Mouse (Mus musculus) macrophage (primary cell): ENCODE data around the gene Mettl15. TPM values are rescaled to one million over a fixed set of nuclear protein-coding genes. Genes with fewer than 3 reads are reported as not detected.

Experiments used
- H3K27ac ChIP-seq: fragments of 350-480 bp; formaldehyde crosslinking; 2 replicates; pipeline ENCODE4 v1.9.0; 2021
- H3K36me3 ChIP-seq: fragments of 350-480 bp; formaldehyde crosslinking; 2 replicates; pipeline ENCODE4 v1.9.0; 2021; ENCODE audit errors: inconsistent target
- H3K4me3 ChIP-seq: fragments of 350-480 bp; formaldehyde crosslinking; 2 replicates; pipeline ENCODE4 v1.9.0; 2021; ENCODE audit errors: inconsistent target
- H3K79me2 ChIP-seq: fragments of 350-480 bp; formaldehyde crosslinking; 2 replicates; pipeline ENCODE4 v1.9.0; 2021; ENCODE audit errors: inconsistent target
- WGBS: methylation state at CpG from one replicate; pipeline ENCODE4 v1.1.7; 2026; ENCODE audit warnings: inconsistent platforms; ENCODE audit not compliant: missing documents; 5-methylcytosine and 5-hydroxymethylcytosine counted together
- polyA plus RNA-seq: library from polyadenylated mRNA; stranded (reverse); fragments of 250-400 nt; gene quantifications from 3 replicates; pipeline ENCODE4 v1.2.4, GENCODE M21; 2018; ENCODE audit warnings: inconsistent platforms
- total RNA-seq, 78 experiments: library from RNA; depleted of rRNA; stranded (reverse); fragments of 250-400 nt; gene quantifications; 1 replicate in 9 of 78; 2 replicates in 24 of 78; 3 replicates in 43 of 78; 4 replicates in 2 of 78; pipeline ENCODE4 v1.2.4; 2018; ENCODE audit warnings: inconsistent platforms in 56 of 78

Mettl15 gene
- total RNA-seq (2018; cell fraction: chromatin; rRNA removed) = 1 to 10 TPM in 20 of 26 experiments, under 1 TPM in 6; 0.34 to 6.8 (median 3.2) TPM
- 1 to 10 TPM in 21 of 26 experiments, under 1 TPM in 5; 0.76 to 2.0 (median 1.4) TPM for total RNA-seq (2018; cell fraction: cytosol; rRNA removed)
- total RNA-seq (2018; cell fraction: nucleus; rRNA removed) = 1 to 10 TPM in 22 of 26 experiments, under 1 TPM in 3, not detected in 1; 0.59 to 5.3 (median 2.5) TPM
- polyA plus RNA-seq = 1.8 to 2.4 TPM (median 2.2 TPM) in 3 replicates

DNA sequence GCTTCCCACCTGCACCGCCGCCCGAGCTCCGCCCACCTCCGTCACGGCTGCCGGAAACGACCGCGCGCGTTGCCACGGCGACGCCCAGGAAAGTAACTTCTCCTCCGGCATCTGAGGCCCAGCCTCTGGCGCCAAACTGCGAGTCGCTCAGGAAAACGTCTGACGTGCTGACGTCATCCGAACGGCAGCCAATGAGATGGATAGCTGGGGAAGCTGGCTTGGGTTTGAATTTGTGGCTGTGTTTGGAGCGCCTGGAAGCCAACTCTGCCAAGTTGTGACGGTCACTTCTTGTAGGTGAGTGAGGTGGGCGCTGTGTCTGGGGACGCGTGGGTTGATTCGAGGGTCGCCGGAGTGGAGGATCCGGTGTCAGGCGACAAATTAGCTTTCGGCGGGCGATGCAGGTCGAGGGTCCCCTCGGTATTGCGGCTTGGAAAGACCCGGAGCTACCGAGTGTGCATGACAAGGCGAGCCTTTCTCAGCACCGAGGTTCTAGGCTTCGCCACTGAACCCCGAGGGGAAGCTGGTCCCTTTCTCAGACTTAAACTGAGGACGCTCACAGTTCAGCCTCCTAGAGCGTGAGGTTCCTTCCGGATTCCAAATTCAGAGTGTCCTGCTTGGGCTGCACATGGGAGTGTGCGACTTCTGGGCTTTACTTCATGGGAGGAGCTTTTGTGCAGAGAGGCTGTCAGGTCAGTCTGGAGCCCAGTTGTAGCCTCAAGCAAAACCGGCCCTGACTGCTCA lies at the start of gene Mettl15, which contains the start of gene Kif18a:
Gene Mettl15 (minus strand): TSS at position 149 of the 741 bp plus-strand sequence.
Gene Kif18a (plus strand): TSS at position 139 of the 741 bp plus-strand sequence.
- under 1% methylated on average over 51 of the region's 51 CpGs for WGBS
- Histone ChIP-seq H3K27ac (peak within 1 kb of the TSS; percentile 74), H3K4me3 (peak within 1 kb of the TSS; percentile 98), H3K36me3 (no peaks in the 10 kb centered on the region), H3K79me2 (peaks cover 46% of the 10 kb centered on the region)

DNA sequence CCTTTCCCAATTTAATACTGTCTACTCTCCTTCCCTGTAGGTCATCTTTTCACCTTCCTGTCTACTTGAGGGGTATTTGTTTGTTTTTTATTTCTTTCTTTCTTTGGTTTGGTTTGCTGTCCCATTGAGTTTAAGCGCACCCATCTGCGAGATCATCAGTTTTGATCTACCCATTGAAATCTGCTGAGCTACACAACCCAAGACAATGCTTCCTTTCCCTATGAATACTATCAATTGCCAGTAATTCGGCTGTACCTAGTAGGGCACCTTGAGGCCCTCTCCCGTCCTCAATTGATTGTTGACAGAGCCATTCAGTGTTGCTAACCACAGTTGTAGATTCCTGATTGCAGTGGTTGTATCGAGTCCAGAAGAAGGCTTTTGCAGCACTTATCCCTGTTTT lies 30.8 kb upstream of the Mettl15 start:
- Histone ChIP-seq H3K36me3 (no peaks in the 10 kb centered on the region), H3K4me3 (no peak overlapping the region), H3K27ac (no peak overlapping the region), H3K79me2 (no peaks in the 10 kb centered on the region)
- WGBS = 93% methylated on average over 5 of the region's 5 CpGs

DNA sequence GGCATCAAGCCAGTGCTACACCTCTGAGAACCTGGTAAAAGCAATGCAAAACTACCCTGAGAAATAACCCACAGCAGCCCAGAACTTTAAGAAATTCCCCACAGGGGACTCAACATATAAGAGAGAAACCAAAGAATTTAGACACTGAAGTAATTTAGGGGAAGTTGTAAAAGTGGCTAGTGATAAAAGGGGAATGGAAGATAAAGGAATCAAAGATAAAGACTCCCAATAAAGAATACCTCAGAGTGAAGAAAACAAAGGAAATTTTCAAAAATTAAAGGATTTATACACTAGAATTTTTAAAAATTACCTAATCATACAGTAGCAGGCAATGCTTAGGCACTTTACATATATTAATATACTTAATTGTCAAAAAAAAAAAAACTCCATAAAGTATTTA lies 23.1 kb upstream of the Mettl15 start:
- Histone ChIP-seq H3K36me3 (no peaks in the 10 kb centered on the region), H3K4me3 (no peak overlapping the region), H3K79me2 (no peaks in the 10 kb centered on the region), H3K27ac (no peak overlapping the region)

DNA sequence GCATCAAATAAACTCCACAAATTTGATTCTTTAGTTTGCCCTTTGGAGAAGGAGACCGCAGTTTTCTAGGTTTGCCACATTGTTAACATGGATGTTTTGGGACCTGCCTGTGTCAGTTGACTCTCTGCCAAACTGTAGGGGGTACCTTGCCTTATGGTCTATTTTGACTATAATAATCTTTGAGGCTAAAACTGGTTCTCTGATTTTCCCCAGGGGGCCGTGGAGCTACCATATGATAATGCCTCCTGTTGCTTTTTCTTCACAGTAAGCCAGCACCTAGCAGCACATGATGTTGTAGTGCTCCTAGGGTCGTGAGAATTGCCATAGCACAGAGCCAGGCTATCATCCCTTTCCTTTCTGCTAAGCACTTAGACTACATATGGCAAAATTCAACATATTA lies 21.7 kb upstream of the Mettl15 start:
- no peaks in the 10 kb centered on the region for H3K79me2 ChIP-seq
- no peak overlapping the region for H3K27ac ChIP-seq
- H3K4me3 ChIP-seq = no peak overlapping the region
- no peaks in the 10 kb centered on the region for H3K36me3 ChIP-seq
- WGBS = 97% methylated on average over 3 of the region's 3 CpGs

DNA sequence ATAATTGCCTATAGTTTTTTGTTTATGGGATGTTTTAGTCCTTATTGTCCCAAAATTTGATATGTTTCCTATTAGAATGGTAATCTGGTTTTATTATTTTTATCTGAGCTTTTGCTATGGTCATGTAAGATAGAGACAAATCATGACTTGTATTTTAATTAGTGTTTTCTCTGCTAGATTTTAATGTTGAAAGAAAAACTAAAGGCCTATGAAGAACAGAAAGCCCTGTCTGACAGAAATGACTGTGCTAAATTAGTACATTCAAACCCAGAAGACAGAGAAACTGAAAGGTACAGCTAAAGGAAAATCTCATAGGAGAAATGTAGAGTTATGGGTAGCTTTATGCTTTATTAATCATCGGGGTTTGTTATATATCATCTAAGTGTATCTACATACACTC lies 17.6 kb upstream of the Mettl15 start:
- no peak overlapping the region for H3K4me3 ChIP-seq
- no peaks in the 10 kb centered on the region for H3K36me3 ChIP-seq
- H3K27ac ChIP-seq = no peak overlapping the region
- H3K79me2 ChIP-seq = no peaks in the 10 kb centered on the region
- 100% methylated on average over 1 of the region's 1 CpGs for WGBS

DNA sequence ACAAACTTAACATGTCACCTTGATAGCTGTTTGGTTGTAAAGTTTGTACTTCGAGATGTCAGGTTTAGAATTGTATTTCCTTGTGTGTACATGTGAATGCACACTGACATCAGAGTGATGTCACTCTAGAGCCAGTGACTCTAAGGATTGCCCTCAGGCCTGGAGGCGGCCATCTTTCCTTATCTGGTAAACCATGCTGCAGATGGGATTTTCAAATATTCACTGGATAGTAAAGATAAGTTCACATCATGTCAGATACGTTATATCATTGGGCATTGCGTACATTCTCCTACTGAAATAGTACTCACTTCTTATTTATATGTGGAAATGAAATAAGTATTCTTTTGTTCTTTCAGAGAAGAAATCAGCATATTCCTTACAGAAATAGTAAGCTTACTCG lies 15.7 kb upstream of the Mettl15 start:
- H3K79me2 ChIP-seq = no peaks in the 10 kb centered on the region
- H3K36me3 ChIP-seq = no peaks in the 10 kb centered on the region
- no peak overlapping the region for H3K4me3 ChIP-seq
- 91% methylated on average over 5 of the region's 5 CpGs for WGBS
- H3K27ac ChIP-seq = no peak overlapping the region

DNA sequence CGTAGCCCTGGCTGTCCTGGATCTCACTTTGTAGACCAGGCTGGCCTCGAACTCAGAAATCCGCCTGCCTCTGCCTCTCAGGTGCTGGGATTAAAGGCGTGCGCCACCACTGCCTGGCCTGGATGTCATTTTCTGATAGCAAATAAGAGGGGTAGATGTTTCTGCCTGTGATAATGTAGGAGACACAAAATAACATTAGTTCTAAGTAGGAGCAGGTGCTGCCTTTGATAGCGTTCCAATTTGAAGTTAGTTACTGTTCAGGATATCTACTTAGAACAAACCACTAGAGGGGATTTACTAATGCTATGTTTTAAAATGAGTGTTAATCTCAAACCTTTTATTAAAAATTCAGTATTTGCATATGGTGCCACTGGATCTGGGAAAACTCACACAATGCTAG lies 8.8 kb upstream of the Mettl15 start:
- H3K4me3 ChIP-seq = no peak overlapping the region
- 97% methylated on average over 6 of the region's 6 CpGs for WGBS

DNA sequence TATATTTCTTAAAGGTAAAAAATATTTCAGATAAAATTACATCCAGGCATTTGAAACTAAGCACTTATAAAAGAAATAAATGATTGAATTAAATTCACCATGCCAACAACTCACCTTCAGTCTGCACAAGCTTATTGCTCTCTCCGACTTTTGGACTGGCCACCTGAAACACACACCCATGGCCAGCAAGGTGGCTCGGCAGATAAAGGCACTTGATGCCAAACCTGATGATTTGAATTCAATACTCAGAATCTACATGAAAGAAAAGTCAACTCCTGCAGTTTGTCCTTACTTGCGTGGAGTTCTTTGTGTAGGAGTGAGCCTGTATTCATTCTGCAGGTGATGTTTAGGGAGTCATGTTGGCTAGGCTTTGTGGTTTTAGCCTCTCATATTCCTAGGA lies 3.6 kb upstream of the Mettl15 start:
- Histone ChIP-seq H3K4me3 (no peak overlapping the region), H3K27ac (no peak overlapping the region), H3K79me2 (peaks cover 59% of the 10 kb centered on the region), H3K36me3 (no peaks in the 10 kb centered on the region)
- 98% methylated on average over 3 of the region's 3 CpGs for WGBS

More for the DNA sequence above, 8.8 kb upstream of the Mettl15 start:
- Histone ChIP-seq H3K27ac (no peak overlapping the region), H3K36me3 (no peaks in the 10 kb centered on the region), H3K79me2 (peaks cover 27% of the 10 kb centered on the region)

DNA sequence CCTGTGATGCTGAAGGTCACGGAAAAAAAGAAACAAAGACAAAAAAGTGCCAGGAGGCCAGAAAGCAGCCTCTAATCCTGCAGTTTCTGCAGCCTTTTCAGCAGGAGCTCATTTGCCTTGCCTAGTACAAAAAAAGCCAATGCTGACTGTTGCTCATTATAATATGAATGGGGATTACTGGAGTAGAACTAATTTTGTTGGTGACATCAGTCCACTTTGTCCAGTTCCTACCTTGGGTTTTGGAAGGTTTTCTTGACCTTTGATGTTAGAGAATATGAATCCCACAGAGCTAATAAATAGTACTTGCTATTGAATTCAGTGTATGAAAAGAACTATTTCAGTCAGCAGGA lies 768 bp upstream of the Mettl15 start:
- 0% methylated on average over 1 of the region's 1 CpGs for WGBS
- Histone ChIP-seq H3K4me3 (peak overlapping the region; percentile 98), H3K27ac (peak overlapping the region; percentile 74), H3K79me2 (peaks cover 52% of the 10 kb centered on the region), H3K36me3 (no peaks in the 10 kb centered on the region)

DNA sequence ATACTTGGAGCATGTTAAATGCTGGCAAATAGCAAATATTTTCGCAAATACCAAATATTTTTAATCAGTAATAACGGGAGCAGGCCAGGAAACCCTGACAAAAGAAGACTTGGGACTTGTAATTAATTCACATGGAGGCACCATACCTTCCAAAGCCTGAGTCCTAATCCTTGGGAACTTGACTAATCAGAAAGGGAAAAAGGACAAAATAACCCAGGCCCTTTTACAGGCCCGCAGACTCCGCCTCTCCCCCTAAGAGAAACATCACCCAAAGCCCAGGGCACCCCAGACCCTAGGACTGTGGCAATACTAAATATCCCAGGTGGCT lies 312 bp downstream of the Mettl15 start:
- 8% methylated on average over 4 of the region's 4 CpGs for WGBS
- Histone ChIP-seq H3K4me3 (peak overlapping the region; percentile 98), H3K79me2 (peaks cover 41% of the 10 kb centered on the region), H3K27ac (no peak overlapping the region), H3K36me3 (no peaks in the 10 kb centered on the region)

DNA sequence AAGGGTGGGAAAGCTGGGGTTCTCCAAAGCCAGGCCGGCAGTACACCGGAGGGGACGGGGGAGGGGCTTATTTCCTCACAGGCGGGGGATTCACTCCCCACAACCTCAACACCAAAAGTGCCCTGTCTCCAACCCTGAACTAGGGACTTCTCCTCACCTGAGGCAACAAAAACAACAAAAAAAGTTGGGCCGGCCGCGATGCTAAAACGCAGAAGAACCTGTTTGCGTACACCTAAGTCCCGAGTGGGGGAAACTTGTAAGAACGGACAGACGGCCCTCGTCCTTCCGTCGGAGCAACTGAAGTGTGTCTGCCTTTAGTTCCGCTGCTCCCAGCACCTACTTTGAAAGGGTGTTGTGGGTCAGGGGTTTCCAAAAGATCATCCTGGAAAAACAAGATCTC lies 2.5 kb downstream of the Mettl15 start:
- no peaks in the 10 kb centered on the region for H3K36me3 ChIP-seq
- no peak overlapping the region for H3K27ac ChIP-seq
- H3K4me3 ChIP-seq = peak overlapping the region; percentile 77
- peaks cover 19% of the 10 kb centered on the region for H3K79me2 ChIP-seq
- WGBS = under 1% methylated on average over 16 of the region's 16 CpGs

DNA sequence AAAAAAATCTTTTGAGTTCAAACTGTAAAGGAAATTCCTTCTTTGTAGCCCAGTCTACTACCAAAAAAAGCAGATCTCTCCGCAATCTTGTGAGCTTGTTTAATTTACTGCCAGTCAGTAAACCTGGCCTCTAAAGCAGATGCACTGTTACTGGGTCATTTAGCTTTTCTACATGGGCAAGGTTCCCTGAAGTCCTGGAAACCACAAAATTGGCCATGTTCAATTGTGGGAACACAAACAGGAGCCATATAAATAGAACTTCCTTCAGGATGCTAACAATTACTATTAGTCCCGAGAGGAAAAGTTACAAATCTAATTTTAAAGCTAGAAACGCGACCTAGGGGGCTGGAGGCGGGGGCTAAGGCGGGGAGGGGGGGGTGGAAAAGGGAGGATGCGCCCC lies 3.0 kb downstream of the Mettl15 start:
- Histone ChIP-seq H3K27ac (no peak overlapping the region), H3K36me3 (no peaks in the 10 kb centered on the region), H3K4me3 (peak overlapping the region; percentile 77), H3K79me2 (peaks cover 14% of the 10 kb centered on the region)
- 5% methylated on average over 6 of the region's 7 CpGs for WGBS

DNA sequence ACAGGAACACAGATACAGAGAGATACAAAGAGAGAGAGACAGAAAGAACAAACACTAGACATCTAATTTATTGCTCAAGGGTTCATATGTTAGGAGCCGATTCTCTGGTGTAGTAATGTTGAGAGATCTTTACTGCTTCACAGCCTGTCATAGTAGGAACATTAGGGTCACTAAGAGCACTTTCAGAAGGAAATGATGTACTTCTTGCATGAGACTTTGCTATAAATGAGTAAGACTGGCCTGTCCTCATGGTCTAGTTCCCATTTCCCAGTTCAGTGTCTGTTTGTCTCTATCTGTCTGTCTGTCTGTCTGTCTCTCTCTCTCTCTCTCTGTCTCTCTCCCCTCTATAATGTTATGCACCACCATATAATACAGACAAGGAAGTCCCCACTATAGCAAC lies 7.5 kb downstream of the Mettl15 start:
- Histone ChIP-seq H3K79me2 (no peaks in the 10 kb centered on the region), H3K4me3 (no peak overlapping the region), H3K36me3 (no peaks in the 10 kb centered on the region), H3K27ac (no peak overlapping the region)
- WGBS = 100% methylated on average over 1 of the region's 1 CpGs

DNA sequence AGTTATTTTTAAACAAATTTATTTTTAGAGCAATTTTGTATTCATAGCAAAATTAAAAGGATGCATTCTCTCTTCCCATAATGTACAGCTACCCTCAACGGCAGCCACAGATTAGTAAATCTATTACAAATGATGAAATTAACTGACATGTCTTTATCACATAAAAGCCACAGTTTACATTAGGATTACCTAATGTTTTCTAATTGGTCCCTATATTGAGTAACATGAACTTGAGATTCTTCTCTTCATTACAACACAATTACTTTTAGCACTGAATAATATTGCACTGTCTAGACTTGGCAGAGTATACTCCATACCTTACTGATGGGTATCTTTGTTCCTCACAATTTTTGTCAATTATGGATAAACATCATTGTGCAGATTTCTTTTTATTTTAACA lies 17.8 kb downstream of the Mettl15 start:
- Histone ChIP-seq H3K79me2 (no peaks in the 10 kb centered on the region), H3K4me3 (no peak overlapping the region), H3K36me3 (no peaks in the 10 kb centered on the region), H3K27ac (no peak overlapping the region)
- WGBS = 67% methylated on average over 1 of the region's 1 CpGs

DNA sequence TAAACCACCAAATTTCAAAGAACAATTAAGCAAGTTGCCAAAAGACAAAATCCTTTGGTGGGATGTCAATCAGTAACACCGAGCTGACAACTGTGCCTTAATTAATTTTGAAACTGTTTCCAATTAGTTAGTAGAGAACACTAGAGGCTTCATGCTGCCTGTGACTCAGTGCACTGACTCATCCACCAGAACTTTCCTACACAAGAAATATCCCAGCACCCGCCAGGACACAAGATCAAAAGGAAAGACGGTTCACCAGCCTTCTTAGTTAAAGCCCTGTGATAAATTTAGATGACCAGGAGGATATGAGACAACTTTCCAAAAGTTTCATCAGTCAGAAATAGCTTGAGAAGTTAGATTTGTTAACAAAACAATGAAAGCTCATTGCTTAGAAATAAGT lies 38.6 kb downstream of the Mettl15 start:
- 81% methylated on average over 3 of the region's 3 CpGs for WGBS

DNA sequence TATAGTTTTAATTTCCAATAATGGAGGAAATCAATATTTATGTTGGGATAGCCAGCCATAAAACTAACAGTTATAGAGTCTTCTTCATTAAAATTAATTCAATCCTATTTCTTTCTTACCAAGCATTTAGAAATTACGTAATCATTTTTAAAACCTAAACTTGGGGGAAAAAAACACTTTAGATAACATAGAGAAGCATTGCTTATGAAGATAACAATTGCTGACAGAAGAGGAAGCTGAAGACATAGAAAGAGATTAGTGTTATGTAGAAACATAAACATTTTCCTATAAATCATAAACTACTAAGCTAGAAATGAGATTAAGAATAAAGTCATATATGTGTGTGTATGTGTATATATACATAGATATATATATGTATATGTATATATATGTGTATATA lies 44.8 kb downstream of the Mettl15 start:
- H3K4me3 ChIP-seq = no peak overlapping the region
- H3K36me3 ChIP-seq = no peaks in the 10 kb centered on the region
- 86% methylated on average over 1 of the region's 1 CpGs for WGBS
- no peaks in the 10 kb centered on the region for H3K79me2 ChIP-seq
- no peak overlapping the region for H3K27ac ChIP-seq

More for the DNA sequence above, 38.6 kb downstream of the Mettl15 start:
- no peaks in the 10 kb centered on the region for H3K79me2 ChIP-seq
- H3K36me3 ChIP-seq = no peaks in the 10 kb centered on the region
- H3K27ac ChIP-seq = no peak overlapping the region
- H3K4me3 ChIP-seq = no peak overlapping the region
